Mouse (Mus musculus): ENCODE results near the gene Susd2.
A peak's percentile ranks its signal among the peaks of the same experiment; 100 is the strongest.

Gene Susd2

GRCm38 (mm10) chr10:75625920-75626319 is 17.9 kb downstream of the Susd2 start:
- no peak for DNase-seq (ENCODE audit: low spot score)

GRCm38 (mm10) chr10:75620818-75621217 is 23.0 kb downstream of the Susd2 start:
- DNase-seq (ENCODE audit: low spot score): no peak

GRCm38 (mm10) chr10:75616044-75616443 is 27.8 kb downstream of the Susd2 start:
- DNase-seq (ENCODE audit: low spot score): no peak

- DNase-seq (ENCODE audit: low spot score): no peak
Observed at GRCm38 (mm10) chr10:75610486-75610885, 33.3 kb downstream of the Susd2 start.

GRCm38 (mm10) chr10:75608975-75609374 is 34.8 kb downstream of the Susd2 start:
- no peak for DNase-seq (ENCODE audit: low spot score)

- no peak for DNase-seq (ENCODE audit: low spot score)
Observed at GRCm38 (mm10) chr10:75607253-75607652, 36.6 kb downstream of the Susd2 start.

GRCm38 (mm10) chr10:75605162-75605846 is 38.5 kb downstream of the Susd2 start:
- no peak for DNase-seq (ENCODE audit: low spot score)

GRCm38 (mm10) chr10:75600189-75600730 is 43.5 kb downstream of the Susd2 start:
- DNase-seq (ENCODE audit: low spot score): no peak

GRCm38 (mm10) chr10:75595981-75596380 is 47.8 kb downstream of the Susd2 start:
- no peak for DNase-seq (ENCODE audit: low spot score)

GRCm38 (mm10) chr10:75592585-75592984 is 51.2 kb downstream of the Susd2 start:
- no peak for DNase-seq (ENCODE audit: low spot score)

GRCm38 (mm10) chr10:75591211-75591894 is 52.5 kb downstream of the Susd2 start:
- DNase-seq (ENCODE audit: low spot score): peak; percentile 50

GRCm38 (mm10) chr10:75589651-75590050 is 54.2 kb downstream of the Susd2 start:
- no peak for DNase-seq (ENCODE audit: low spot score)

GRCm38 (mm10) chr10:75589129-75589528 is 54.7 kb downstream of the Susd2 start, which contains the start of gene Ggt5:
Ggt5 (plus strand) TSS chr10:75589340.
- peak; percentile 21 for DNase-seq (ENCODE audit: low spot score)

- DNase-seq (ENCODE audit: low spot score): no peak
Observed at GRCm38 (mm10) chr10:75588336-75588735, 55.5 kb downstream of the Susd2 start.

GRCm38 (mm10) chr10:75587781-75588180 is 56.0 kb downstream of the Susd2 start:
- no peak for DNase-seq (ENCODE audit: low spot score)
